In the genomic region with DNA sequence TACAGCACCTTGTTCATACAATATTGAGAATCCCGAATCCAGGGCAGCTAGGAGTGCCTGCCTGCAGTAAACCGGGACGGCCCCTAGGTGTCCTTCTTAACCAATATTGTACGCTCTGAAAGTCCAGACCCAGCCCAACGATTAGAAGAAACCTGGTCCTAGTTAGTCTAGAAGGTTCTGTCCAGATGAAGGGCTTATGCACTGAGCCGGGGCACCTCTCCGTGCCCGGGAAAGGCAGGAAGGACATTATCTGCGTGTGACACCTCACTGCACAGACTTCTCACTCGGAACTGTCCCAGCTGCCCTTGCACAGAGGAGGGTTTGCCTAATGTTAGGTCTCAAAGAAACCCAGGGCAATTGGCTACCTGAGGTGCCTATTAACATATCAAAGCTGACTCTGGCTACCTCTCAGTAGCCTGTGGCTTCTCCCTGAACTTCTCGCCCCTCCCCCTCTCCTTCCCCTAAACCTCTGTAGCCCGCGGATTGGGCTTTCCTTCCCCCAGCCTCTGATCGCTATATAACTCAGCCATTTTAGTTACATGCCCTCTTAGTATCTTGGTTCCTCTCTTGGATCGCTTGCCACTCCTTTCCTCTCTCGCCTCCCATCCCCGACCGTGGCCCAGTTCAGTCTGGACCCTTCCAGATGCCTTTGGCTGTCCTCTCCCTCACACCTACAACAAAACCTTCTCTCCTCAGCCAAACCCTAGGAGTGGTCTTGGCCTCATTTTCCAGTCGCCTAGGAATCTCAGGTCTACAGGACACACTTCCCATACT, we compare ENCODE assay signal across 8 mouse cellular contexts. TPM values are rescaled to one million over a fixed set of nuclear protein-coding genes. Genes with fewer than 3 reads are reported as not detected.
A peak's percentile ranks its signal among the peaks of the same experiment; 100 is the strongest.
DNase-seq lines count a peak whose midpoint lies in the region; ATAC-seq lines count a peak whose summit lies in the region.

No protein-coding gene starts in this region.

- peaks cover 11 to 27% of the 10 kb centered on the region in 2 experiments for H3K4me1 ChIP-seq in heart, embryonic 14.5 days (ENCODE audit: control insufficient read depth in 2 of 2, insufficient read depth in 2 of 2, low read length in 2 of 2)
- peaks cover 5% of the 10 kb centered on the region; the same call in 1 of the 2 replicates for H3K4me1 ChIP-seq in liver, embryonic 12.5 days
- peaks cover 9% of the 10 kb centered on the region for H3K4me1 ChIP-seq in stomach, embryonic 14.5 days (ENCODE audit: control insufficient read depth, insufficient read depth, low read length)

- WGBS in heart, embryonic 14.5 days, result 2% methylated on average over 19 of the region's 19 CpGs
- 6% methylated on average over 19 of the region's 19 CpGs for WGBS in liver, embryonic 12.5 days (ENCODE audit: insufficient replicate concordance)
- WGBS in stomach, embryonic 14.5 days, result 8% methylated on average over 19 of the region's 19 CpGs

- H3K36me3 ChIP-seq in heart, embryonic 14.5 days (ENCODE audit: control insufficient read depth, insufficient read depth, low read length), result no peaks in the 10 kb centered on the region
- no peaks in the 10 kb centered on the region for H3K36me3 ChIP-seq in liver, embryonic 12.5 days
- no peaks in the 10 kb centered on the region for H3K36me3 ChIP-seq in stomach, embryonic 14.5 days (ENCODE audit: control insufficient read depth, insufficient read depth, low read length)

- peak overlapping the region; percentile 64 for H3K9ac ChIP-seq in heart, embryonic 14.5 days (ENCODE audit: low read length)
- H3K9ac ChIP-seq in liver, embryonic 12.5 days, result peak overlapping the region; percentile 32; the same call in 1 of the 2 replicates
- no peak overlapping the region for H3K9ac ChIP-seq in stomach, embryonic 14.5 days (replicated peaks; ENCODE audit: low read depth, low read length)

- no peaks in the 10 kb centered on the region for H3K27me3 ChIP-seq in heart, embryonic 14.5 days (ENCODE audit: control insufficient read depth, insufficient read depth, low read length)
- H3K27me3 ChIP-seq in liver, embryonic 12.5 days (replicated peaks), result no peaks in the 10 kb centered on the region
- H3K27me3 ChIP-seq in stomach, embryonic 14.5 days (ENCODE audit: control insufficient read depth, insufficient read depth, low read length), result no peaks in the 10 kb centered on the region

- ATAC-seq in erythroblast, adult 5-6 weeks (replicated peaks; ENCODE audit: low FRiP score, poor library complexity, severe bottlenecking), result peak; percentile 62; the same call in 1 of the 2 replicates
- peak; percentile 60 for ATAC-seq in heart, embryonic 14.5 days (ENCODE audit: insufficient number of reproducible peaks, insufficient read depth, low FRiP score, low read depth)
- ATAC-seq in liver, embryonic 12.5 days, result peak; percentile 63
- ATAC-seq in stomach, embryonic 14.5 days (ENCODE audit: insufficient number of reproducible peaks, insufficient read depth, low FRiP score, low read depth), result peak; percentile 70

- peak overlapping the region; percentile 25 to 50 for H3K27ac ChIP-seq in heart, embryonic 14.5 days (replicated peaks in 1 of 2; ENCODE audit: control insufficient read depth in 1 of 2, insufficient read depth in 1 of 2, low read depth in 2 of 2, low read length in 2 of 2)
- H3K27ac ChIP-seq in liver, embryonic 12.5 days, result no peak overlapping the region
- no peak overlapping the region for H3K27ac ChIP-seq in stomach, embryonic 14.5 days (ENCODE audit: low read length)

- H3K4me3 ChIP-seq in heart, embryonic 14.5 days (ENCODE audit: control insufficient read depth in 1 of 2, insufficient read depth in 1 of 2, low read depth in 1 of 2, low read length in 2 of 2), result peak overlapping the region; percentile 32 to 34
- H3K4me3 ChIP-seq in liver, embryonic 12.5 days, result peak overlapping the region; percentile 18
- H3K4me3 ChIP-seq in stomach, embryonic 14.5 days (ENCODE audit: low read depth, low read length), result peak overlapping the region; percentile 14

- H3K4me2 ChIP-seq in heart, embryonic 14.5 days (ENCODE audit: low read length), result peak overlapping the region; percentile 74
- peak overlapping the region; percentile 62 for H3K4me2 ChIP-seq in liver, embryonic 12.5 days
- peak overlapping the region; percentile 56 for H3K4me2 ChIP-seq in stomach, embryonic 14.5 days (replicated peaks; ENCODE audit: low read depth, low read length)

- H3K9me3 ChIP-seq in heart, embryonic 14.5 days (ENCODE audit: control insufficient read depth, low read length), result no peaks in the 10 kb centered on the region
- H3K9me3 ChIP-seq in liver, embryonic 12.5 days (replicated peaks), result no peaks in the 10 kb centered on the region
- H3K9me3 ChIP-seq in stomach, embryonic 14.5 days (ENCODE audit: control insufficient read depth, low read depth, low read length), result no peaks in the 10 kb centered on the region

- peak; percentile 59 to 66 for DNase-seq in B cell, adult 2 months
- DNase-seq in brain, adult 2 months (ENCODE audit: low read depth, low spot score), result peak; percentile 83
- DNase-seq in kidney, postnatal 10 days, result peak; percentile 87
- DNase-seq in natural killer cell, adult 2 months (ENCODE audit: low spot score in 2 of 2), result peak; percentile 54

RNA-seq across cellular contexts. Expression of a gene that starts 25.6 kb away (rescaled TPM):
- not detected in 2 replicates for total RNA-seq in erythroblast, adult 5-6 weeks (2015; ENCODE audit: low replicate concordance)
- total RNA-seq in erythroblast, adult 5-6 weeks (2017; ENCODE audit: low replicate concordance), result not detected in 2 replicates
- polyA plus RNA-seq in heart, embryonic 14.5 days (2014; fragmentation: Nextera tagmentation; extraction: Ambion mirVana), result 21.7 and 23.0 TPM in 2 replicates
- 0.05 and 0.10 TPM in 2 replicates for polyA plus RNA-seq in liver, embryonic 12.5 days (2016; fragmentation: Nextera tagmentation; extraction: Ambion mirVana)
- polyA plus RNA-seq in stomach, embryonic 14.5 days (2014; fragmentation: Nextera tagmentation; extraction: Ambion mirVana), result not detected in 2 replicates

Comparison
In these comparisons a context has a peak if more than half of its experiments do, and no peak if none do; other contexts are left out.
1. H3K27ac ChIP-seq: peak in heart, embryonic 14.5 days (2 of 2); none in liver, embryonic 12.5 days (single experiment) and stomach, embryonic 14.5 days (single experiment).
2. RNA of a gene that starts 25.6 kb away (polyA plus RNA-seq): 21.7 to 23.0 TPM in heart, embryonic 14.5 days; 0.05 to 0.10 TPM in liver, embryonic 12.5 days and not detected in stomach, embryonic 14.5 days; every median in the first group is over 10 times any median in the second.
3. Peak in every context shown above with its lines, with median percentiles within 50 percentile points of each other: DNase-seq, ATAC-seq, H3K4me2 ChIP-seq and H3K4me3 ChIP-seq.